Mouse (Mus musculus) gastrocnemius, postnatal 25 days (tissue): ENCODE measurements around the gene Uqcr11. TPM values are rescaled to one million over a fixed set of nuclear protein-coding genes. Genes with fewer than 3 reads are reported as not detected.

Source experiments
- DNase-seq: peaks from one replicate; pipeline ENCODE4 v3.0.0; 2022
- total RNA-seq, 2 experiments: library from RNA; stranded (reverse); gene quantifications; 1 replicate in 1 of 2; 2 replicates in 1 of 2; pipeline ENCODE4 v1.2.3; 2021

Gene Uqcr11
- total RNA-seq, 2 experiments from 2014 or later = 913 to 952 TPM

DNA sequence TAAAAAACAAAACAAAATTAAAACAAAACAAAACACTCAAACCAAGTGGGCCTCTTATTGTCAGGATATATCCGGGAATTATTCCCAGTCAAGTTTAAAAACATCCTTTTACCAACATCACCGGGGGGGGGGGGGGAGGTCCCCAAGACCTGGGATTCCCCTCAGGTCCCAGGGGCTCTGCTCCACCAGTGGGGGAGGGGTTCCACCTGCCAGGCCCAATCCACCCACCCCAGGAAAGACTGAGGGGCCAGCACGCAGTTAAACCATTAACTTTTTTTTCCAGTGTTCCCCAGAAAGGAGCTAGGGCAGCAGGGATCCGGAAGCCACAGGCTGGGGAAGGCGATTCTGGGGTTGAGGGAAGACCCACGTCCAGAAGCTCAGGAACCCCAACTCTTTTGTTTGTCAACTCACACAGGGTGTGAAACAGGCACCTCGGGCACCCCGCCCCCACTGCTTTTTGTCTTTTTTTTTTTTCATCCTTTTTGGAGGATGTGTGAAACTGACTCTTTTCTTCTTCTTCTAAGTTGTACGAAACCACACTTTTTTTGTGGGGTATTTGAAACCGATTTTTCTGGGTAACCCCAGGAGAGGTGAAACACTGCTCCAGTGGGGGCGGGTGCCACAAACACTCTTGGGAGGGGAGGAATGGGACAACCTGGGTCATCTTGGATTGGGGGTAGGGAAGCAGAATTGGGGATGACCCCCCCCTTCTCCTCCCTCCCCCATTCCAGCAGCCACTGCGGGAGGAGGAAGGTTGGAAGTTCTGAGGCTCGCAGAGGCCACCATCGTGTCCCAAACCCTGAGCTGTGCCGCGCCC, 25.1 kb upstream of the Uqcr11 start:
- DNase-seq = no peak

DNA sequence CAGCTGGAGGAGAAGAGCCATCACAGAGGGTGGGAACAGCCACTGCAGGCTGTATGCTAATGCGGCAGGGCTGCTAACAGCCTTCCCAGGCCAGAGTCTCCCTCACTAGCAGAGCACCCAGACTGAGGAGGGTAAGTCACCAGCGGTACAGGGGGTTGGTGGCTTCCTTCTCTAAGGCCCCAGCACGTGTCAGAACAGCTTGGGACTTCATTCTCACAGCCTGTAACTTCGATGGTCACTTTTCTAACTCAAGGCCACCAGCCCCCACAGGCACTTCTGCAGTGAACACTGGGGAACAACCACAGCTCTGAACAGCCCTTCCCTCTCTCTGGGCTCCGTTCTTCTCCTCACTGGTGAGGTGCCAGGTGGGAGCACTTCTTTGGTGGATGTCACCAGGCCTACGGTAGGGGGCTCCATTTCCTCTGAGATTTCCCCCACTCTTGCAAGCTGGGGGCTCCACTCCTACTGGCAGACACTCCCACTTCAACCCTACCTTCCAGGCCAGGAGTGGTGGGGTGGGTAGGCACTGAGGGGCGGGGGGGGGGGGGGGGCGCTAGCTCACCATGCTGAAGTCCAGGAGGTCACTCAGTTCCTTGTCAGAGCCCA, 23.8 kb upstream of the Uqcr11 start:
- no peak for DNase-seq

GRCm38 (mm10) chr10:80429800-80430199, 23.2 kb upstream of the Uqcr11 start:
- DNase-seq = no peak

- DNase-seq = no peak
These were observed 18.4 kb upstream of the Uqcr11 start for GRCm38 (mm10) chr10:80425041-80425440.

DNA sequence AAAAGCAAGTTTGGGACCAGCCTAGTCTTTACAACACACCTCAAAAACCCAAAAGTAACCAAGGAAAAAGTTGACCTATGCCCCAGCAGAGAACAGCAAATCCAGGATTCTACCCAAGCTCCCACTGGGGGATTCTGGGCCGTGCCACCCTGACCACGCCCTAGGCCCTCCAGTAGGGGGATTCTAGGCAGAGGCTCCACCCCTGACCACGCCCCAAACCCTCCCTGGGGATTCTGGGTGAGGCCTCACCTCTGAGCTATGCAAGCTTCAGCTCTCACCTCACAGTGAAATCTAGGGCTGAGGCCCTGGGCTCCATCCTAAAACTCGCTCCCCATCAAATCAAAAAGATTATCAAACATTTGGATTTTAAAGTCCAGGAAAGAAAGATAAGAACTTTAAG, 16.9 kb upstream of the Uqcr11 start:
- no peak for DNase-seq

- DNase-seq = no peak
These were observed 15.2 kb upstream of the Uqcr11 start for GRCm38 (mm10) chr10:80421651-80422472.

DNA sequence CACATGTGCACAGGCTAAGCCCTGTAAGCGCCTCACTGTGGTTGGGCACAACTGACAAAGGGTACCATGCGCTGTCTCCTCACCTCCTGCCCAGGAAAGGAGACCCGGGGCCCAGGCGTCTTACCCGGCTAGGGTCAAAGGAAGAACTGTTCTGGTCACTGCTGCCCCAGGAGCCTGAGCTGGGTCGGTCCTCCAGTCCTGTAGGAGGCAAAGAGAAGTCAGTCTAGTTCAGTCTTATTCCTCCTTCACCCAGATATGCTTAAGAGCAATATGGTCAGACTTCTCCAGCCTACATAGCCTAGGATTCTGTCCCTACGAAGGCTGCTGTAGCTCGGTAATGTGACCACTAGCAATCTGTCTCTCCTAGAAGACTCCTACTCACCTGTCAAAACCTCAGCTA, 14.6 kb upstream of the Uqcr11 start:
- no peak for DNase-seq

GRCm38 (mm10) chr10:80420729-80421128, 14.1 kb upstream of the Uqcr11 start:
- no peak for DNase-seq

- DNase-seq = no peak
These were observed 12.8 kb upstream of the Uqcr11 start for GRCm38 (mm10) chr10:80419419-80419818.

GRCm38 (mm10) chr10:80418311-80418710, 11.7 kb upstream of the Uqcr11 start:
- DNase-seq = no peak

- DNase-seq = no peak
These were observed 11.2 kb upstream of the Uqcr11 start for GRCm38 (mm10) chr10:80417841-80418240.

DNA sequence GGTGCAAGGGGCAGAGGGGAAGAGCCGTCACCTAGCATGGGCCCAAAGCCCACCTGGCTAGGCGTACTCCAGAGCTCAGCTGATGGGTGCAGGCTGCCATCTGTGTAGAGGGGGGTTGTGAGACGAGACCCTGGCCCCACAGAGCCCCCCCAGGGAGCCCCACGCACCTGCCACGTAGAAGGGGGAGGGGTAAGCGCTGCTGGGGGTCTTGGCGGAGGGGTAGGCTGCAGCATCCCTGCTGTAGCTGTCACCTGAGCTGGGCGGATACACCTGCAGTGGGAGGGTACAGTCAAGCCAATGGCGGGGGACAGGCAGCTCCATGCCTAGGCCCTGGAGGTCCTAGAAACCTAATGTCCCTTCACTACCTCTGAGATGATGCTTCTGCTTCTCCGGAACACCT, 10.7 kb upstream of the Uqcr11 start:
- DNase-seq = no peak

DNA sequence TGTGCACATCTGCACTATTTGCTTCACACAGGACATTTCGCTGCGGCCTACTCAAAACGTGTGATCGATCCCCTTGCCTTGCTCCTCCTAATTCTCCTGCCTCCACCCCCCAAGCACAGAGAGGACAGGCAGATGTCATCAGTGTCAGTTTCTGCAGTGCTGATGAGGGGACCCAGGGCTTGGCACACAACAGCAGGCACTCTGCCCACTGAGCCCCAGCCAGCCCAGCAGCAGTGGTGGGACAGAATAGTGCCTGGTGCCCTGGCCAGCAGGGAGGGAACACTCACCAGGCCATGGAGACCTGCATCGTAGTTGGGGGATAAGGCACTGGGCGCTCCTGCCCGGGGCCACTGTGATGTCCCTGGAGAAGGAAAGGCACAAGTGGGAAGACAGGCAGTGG, 8.9 kb upstream of the Uqcr11 start:
- DNase-seq = no peak

DNA sequence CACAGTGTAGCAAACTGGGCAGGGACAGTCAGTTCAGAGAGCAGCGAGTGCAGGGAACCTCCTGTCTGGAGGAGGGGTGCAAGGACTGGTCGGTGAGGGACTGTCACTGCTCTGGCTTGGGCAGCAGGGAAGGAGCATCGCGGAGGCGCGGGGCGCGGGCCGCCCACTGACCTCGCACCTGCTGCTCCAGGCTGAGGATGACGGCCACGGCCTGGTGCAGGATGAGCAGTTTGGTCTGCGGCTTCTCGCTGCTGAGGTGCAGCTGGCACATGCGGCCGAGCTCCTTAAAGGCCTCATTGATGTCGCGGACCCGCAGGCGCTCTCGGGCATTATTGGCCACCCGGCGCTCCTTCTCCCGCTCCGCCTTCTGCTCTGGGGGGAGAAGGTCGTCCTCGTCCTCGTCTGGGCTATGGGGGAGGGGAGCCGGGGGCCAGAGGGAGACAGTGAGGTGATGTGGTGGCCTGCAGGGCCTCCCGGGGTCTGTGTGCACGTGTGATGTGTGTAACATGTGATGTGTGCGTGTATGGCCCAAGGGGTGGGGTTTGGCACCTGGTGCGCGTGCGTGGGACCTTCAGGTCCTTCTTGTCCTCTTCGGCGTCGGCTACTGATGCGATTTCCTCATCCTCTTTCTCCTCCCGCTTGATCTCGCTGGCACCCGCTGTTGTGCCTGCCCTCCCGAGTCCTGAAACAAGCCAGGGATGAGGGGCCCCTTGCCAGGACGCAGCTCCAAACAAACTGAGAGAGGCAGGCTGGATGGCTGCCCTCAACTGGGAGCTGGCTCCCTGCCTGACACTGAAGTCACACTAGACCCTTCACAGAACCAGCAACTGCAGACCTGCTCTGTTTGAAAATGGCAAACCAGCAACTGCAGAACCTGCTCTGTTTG, 6.3 kb upstream of the Uqcr11 start:
- DNase-seq = peak; percentile 50

DNA sequence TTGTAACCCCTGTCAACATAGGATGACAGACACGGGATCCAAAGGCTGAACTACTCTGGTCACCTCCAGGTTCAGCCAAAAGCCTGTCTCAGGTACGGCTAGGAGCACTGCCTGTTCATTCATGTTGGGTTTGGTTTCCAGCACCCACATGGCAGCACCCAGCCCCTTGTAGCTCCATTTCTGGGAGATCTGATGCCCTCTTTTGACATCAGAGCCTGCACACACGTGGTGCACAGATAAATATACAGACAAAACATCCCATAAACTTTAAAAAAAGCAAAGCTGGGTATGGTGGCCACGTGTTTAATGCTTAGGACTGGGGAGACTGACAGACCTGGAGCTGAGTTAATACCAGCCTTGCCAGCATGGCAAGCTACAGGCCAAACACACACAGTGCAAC, 1.3 kb upstream of the Uqcr11 start:
- no peak for DNase-seq

DNA sequence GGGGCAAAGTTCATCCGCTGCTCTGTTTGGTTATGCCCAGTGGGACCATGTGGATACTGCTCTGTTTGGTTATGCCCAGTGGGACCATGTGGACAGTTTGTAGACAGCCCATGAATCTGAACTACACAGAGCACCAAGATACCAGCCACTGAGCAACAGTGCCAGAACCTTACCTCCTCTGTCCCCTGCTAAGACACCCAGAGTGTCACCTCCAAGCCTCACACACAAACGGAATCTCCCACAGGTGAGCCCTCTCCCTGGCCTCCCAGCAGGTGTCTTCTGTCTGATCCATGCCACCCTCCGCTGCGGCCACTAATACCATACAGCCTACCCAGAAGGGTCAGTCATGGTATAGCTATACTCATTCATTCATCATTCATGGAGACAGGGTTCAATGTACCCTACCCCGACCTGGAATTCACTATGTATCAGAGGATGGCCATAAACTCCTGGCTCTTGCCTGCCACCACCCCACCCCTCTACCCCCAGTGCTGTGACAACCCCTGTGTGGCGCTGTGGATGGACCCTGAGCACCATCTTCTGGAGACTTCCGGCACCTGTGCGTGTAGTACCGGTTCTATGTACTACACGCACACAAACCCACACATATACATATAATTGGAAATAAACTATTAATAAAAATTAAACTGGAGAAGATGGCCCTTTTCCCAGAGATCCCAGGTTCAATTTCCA, 1.0 kb downstream of the Uqcr11 start:
- DNase-seq = no peak

GRCm38 (mm10) chr10:80403044-80403692, 3.5 kb downstream of the Uqcr11 start:
- no peak for DNase-seq

DNA sequence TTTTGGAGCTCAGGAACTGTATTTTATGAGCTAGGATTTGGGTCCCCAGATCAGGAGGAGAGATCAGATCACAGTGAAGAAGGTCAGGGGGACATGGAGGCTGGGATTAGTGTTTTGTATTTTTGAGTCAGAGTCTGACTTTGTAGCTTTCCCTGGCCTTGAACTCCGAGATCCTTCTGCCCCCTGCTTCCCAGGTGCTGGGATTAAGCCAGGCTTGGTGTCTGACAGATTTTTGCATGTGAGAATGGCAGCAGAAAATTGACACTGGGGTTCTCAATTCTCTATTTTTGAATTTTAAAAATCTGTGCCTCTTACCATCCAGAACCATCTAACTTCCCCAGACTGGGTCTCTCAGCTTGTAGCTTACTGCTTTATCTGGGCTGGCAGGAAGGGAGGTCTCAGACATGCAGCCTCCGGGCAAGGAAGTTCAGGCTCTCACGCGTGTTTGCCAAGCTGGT, 5.9 kb downstream of the Uqcr11 start:
- no peak for DNase-seq

GRCm38 (mm10) chr10:80399973-80400703, 6.5 kb downstream of the Uqcr11 start:
- no peak for DNase-seq
